Mouse (Mus musculus) c-Kit-positive CD71-positive TER-119-negative erythroid progenitor cells, embryonic 14.5 days (primary cell): ENCODE data around the gene Gm19668.
A peak's percentile ranks its signal among the peaks of the same experiment; 100 is the strongest.
"Not testable (repeated sequence)": the region's sequence is repeated elsewhere in the genome, so short reads cannot be mapped to it uniquely, and the experiment has no call there.

Source experiments
- DNase-seq: peaks from one replicate; pipeline ENCODE4 v3.0.0-alpha.2; 2013; ENCODE audit warnings: low read depth

Gm19668 gene

DNA sequence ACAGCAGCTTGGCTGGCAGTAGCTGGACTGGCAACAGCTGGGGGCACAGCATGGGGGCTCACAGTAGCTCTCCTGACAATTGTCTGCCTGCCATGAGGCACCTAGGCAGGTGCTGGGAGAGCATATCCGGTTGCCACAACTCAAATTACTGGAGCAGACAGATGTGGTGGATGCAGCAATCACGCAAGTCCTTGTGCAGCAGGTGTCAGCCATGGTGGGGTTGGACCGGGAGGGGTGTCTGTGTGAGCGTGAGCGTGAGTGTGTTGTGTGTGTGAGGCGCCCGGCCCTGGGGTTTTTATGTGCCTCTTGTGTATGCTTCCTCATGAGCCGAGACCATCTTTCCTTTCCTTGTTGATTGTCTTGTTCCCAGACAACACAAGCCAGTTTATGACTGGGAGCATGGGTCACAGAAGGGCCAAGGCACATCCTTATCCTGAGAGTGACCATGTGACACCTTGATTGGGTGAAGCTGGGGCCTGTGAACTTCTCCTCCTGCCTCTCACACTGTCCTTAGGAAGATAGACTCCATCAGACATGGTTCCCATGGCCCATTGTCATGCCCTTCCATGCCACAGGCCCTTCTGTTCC lies at the start of gene Gm19668:
TSS of gene Gm19668 (minus strand) at position 213 of the 588 bp plus-strand sequence.
- no peak for DNase-seq

DNA sequence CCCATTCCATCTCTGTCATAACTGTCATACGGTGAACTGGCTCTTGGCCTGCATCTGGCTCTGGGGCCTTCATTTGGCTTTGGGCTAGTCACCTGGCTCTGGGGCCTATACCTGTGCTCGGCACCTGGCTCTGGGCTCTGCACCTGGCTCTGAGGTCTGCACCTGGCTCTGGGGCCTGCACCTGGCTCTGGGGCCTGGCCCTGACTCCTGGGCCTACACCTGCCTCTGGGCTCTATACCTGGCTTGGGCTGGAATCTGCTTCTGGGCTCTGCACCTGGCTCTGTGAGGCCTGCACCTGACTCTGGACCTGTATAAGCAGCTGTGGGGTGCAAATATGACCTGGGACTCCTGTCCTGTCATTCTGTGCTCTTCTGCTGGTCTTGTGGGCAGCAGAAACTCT lies 48.6 kb upstream of the Gm19668 start:
- no peak for DNase-seq

DNA sequence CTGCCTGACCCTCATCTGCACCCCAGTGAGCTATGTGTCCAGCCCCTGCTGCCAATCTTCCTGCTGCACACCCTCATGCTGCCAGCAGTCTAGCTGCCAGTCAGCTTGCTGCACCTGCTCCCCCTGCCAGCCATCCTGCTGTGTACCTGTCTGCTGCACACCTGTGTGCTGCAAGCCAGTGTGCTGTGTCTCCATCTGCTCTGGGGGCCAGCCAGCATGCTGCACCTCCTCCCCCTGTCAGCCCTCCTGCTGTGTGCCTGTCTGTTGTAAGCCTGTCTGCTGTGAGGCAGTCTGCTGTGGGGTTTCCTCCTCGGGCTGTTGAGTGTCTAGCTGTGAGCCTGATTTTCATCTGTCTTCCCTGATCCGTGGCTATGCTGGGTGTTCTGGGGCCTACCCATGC lies 48.0 kb upstream of the Gm19668 start:
- DNase-seq = no peak

DNA sequence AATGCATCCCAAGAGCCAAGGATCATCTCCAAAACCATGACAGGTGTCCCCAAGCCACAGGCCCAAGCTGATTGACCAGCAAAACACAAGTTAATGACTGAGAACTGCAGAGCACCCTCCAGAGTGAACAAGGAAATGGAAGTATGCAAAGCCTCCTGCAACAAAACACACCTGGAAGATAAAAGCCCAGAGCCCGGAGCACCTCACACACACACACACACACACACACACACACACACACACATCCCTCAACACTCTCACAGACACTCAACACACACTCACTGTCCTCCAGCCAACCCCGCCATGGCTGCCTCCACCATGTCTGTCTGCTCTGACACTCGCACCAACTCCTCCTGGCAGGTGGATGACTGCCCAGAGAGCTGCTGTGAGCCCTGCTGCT lies 47.6 kb upstream of the Gm19668 start, which contains the start of gene Gm36176:
TSS of gene Gm36176 (plus strand) at position 301 of the 400 bp plus-strand sequence.
- no peak for DNase-seq

DNA sequence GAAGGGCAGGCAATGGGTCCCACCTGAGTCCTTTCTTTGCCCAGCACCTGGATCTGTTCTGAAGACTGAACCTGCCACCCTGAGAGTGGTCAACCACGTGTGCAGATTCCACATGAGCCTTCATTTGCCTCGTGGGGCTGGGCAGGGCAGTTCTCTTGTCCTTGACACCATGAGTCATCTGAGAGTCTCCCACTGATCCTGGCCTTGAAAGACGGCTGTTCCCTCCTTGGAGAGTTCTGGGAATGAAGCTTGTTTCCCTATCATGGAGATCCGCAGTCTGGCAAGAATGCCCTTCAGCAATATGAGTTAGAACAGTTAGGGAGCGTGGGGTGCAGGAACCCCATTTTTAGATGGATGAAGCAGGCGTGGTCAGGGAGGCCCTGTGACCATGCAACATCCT lies 40.1 kb upstream of the Gm19668 start:
- no peak for DNase-seq

DNA sequence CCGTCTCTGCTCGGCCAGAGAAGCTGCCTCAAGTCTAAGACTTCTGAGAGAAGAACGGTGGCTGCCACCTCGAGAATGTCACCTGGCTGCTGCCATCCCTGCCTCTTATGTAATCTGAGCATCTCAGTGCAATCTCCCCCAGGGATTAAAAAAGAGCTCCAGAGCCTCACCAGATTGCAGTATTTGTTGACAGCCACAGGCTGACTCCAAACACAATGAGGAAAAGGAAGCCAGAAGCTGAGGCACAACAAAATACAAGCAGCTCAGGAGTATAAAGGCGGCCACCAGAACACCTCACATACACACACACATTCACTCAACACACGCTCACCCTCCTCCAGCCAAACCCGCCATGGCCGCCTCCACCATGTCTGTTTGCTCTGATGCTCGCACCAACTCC lies 36.7 kb upstream of the Gm19668 start, which contains the start of gene Krtap10-10:
TSS of gene Krtap10-10 (plus strand) at position 301 of the 400 bp plus-strand sequence.
- no peak for DNase-seq

DNA sequence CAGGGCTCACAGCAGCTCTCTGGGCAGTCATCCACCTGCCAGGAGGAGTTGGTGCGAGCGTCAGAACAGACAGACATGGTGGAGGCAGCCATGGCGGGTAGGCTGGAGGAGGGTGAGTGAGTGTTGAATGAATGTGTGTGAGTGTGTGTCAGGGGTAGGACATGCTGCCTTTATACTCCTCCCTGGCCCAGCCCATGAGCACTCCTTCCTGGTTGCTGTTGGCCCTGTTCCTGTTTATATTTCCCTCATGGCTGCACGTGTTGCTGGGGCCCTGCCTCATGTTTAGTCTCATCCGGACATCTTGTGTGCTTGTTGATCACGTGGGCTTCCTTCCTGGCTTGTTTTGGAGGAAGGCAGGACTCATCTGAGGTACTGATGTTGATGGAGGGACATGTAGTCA lies 28.0 kb upstream of the Gm19668 start, which contains the start of gene Krtap10-4:
TSS of gene Krtap10-4 (minus strand) at position 145 of the 400 bp plus-strand sequence.
- DNase-seq = no peak

DNA sequence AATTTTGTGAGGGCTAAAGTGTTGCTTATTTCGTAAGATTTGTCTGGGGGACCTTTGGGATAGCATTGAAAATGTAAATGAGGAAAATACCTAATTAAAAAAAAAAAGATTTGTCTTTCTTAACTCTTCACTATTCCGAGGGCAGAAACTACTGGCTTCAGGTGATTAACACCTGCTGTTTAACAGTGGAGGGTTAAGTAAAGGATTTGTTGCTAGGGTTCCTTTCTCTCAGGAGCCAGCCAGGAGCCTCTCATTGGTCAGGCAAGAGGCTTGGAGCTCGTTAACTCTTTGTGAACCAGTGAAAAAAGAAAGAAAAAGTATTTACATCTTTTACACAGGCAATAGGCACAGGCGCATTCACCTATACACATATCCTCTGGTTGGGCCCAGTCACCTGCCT lies 20.3 kb upstream of the Gm19668 start:
- DNase-seq = no peak

DNA sequence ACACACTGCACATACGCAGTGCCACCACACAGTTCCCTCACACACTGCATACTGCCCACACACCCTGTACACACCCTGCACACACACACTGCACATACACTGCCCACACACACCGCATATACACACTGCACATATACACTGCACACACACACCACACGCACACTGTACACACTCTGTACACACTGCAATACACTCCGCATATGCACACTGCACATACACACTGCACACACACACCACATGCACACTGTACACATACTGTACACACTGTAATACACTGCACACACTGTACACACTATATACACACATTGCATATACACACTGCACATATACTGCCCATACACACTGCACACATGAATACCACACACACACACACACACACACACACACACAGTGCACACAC lies 19.6 kb upstream of the Gm19668 start:
- DNase-seq = no peak

DNA sequence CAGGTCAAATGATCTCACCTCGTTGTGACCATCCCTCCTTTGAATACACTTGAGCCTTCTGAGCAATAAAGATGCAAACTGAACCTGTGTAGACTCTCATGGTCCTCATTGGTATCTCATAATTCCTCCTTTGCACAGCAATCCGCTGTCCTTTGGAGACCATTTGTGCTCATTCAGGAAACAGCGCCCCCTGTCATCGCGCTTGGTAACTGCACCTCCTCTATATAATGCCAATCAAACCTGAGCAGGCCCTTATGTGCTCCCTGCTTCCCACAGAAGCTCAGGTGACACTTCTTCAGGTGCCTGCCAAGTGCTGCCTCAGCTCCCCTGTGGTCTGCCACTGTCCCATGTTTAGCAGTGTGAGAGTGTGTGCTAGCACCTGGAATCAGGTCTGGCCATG lies 16.6 kb upstream of the Gm19668 start:
- peak; percentile 7 for DNase-seq

DNA sequence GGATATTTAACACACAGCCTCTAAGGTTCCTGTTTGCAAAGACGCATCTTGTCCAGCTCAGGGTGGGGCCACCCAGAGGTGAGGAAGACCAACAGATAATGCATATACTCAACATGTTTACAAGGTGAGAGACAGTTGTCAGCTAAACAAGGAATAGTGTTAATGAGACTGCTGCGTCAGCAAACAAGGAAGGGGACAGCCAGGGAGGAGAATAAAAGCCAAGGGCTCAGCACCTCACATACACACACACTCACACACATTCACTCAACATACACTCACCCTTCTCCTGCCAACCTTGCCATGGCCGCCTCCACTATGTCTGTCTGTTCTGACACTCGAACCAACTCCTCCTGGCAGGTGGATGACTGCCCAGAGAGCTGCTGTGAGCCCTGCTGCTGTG lies 15.4 kb upstream of the Gm19668 start, which contains the start of gene Gm2696:
TSS of gene Gm2696 (plus strand) at position 301 of the 400 bp plus-strand sequence.
- no peak for DNase-seq

DNA sequence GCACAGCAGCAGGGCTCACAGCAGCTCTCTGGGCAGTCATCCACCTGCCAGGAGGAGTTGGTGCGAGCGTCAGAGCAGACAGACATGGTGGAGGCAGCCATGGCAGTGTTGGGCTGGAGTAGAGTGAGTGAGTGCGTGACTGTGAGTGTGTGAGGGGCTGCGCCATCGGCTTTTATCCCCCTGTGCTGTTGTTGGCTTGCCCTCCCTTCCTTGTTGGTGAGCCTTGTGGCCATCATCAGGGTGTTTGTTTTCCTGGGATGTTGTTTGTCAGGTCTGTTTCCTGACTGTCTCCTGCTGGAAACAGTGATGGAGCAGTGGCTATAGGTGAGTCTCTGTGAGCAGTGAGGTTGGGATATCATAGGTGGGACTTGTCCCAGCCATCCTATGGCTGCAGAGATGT lies 12.8 kb upstream of the Gm19668 start, which contains the start of gene Gm9507:
TSS of gene Gm9507 (minus strand) at position 101 of the 400 bp plus-strand sequence.
- DNase-seq = no peak

DNA sequence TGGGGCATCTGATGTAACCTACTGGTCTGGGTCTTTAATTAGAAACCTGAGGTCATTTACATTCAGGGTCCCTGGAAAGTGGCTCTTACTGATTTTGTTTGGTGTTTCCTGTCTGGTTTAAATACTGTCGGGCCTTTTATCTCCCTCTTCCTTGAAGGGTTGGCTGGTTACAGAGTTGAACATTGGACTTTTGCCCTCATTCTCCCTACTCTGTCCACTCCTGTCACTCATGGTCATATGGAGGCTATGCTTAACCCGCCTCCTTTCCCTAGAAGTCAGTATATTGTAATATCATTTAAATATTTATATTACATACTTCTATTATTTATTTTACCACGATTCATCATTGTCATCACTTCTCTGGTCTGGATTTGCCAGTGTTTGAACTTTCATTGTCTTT lies 5.2 kb upstream of the Gm19668 start:
- no peak for DNase-seq

DNA sequence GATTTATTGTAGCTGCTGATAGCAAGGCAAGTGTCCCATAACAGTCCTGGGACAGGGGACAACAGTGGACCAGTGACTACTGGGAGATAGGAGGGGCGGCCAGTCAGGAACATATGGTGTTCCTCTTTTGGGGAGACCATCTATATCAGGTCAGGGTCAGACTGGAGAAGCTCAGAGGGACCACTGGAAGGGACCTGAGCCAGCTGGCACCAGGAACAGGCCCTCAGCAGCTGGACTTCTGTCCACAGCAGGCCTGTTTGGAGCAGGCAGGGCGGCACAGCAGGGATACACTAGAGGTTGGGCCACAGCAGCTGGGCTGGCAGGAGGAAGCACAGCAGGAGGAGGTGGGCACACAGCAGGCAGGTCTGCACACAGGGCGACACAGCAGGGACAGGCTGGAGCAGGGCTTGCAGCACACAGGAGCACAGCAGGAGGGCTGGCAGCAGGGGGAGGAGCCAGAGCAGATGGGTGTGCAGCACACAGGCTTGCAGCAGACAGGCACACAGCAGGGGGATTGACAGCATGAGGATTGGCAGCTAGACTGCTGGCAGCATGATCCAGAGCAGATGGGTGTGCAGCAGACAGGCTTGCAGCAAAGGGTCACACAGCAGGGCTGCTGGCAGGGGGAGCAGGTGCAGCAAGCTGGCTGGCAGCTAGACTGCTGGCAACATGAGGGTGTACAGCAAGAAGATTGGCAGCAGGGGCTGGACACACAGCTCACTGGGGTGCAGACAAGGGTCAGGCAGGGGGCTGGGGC lies 591 bp downstream of the Gm19668 start:
- DNase-seq = not testable (repeated sequence)

DNA sequence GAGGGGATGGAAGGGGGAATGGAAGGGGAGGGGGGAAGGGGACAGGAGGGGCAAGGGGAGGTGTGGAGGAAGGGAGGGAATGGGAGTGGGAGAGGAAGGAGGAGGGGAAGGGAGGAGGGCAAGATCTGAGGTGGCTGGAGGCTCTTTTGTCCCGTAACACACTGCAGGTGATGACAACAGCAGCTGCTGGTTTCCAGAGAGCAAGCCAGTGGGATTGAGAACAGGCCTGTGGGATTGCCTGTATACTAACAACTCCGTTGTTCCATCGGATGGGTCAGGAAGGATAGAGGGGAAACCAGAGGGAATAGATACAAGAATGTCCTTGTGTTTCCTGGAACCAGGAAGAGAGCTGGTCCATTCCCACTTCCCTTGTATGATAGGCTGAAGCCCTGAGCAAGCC lies 1.3 kb downstream of the Gm19668 start:
- DNase-seq = no peak

DNA sequence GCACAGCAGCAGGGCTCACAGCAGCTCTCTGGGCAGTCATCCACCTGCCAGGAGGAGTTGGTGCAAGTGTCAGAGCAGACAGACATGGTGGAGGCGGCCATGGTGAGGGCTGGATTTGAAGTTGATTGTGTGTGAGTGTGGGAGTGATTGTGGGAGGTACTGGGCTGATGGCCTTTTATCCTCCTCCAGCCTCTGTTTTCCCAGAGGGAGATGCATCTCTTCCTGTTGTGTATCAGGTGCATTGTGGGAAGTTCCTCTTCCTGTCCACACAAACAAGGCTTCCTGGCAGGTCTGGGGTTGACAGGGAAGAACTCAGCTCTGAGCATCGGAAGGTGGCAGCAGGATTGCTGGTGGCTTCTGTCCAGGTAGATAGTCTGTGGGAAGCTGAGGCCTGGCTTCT lies 4.0 kb downstream of the Gm19668 start, which contains the start of gene Gm9639:
TSS of gene Gm9639 (minus strand) at position 101 of the 400 bp plus-strand sequence.
- no peak for DNase-seq

DNA sequence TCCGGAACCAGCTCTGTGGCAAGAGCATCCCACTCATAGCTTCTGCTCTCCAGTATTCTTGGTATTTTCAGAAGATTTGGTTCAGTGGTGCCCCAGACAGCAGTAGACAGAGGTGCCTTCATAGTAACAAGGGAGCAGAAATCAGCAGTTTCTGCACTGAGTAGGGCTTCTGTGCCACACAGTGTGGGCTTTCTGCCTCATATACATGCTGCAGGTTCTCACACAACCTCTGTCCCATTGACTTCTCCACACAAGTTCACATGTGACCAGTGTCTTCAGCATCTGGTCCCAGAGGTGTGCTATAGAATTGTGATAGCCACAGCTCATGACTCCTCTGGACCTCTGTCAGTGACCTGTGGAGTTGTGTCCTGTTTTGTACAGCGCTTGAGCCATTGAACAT lies 10.3 kb downstream of the Gm19668 start:
- no peak for DNase-seq

DNA sequence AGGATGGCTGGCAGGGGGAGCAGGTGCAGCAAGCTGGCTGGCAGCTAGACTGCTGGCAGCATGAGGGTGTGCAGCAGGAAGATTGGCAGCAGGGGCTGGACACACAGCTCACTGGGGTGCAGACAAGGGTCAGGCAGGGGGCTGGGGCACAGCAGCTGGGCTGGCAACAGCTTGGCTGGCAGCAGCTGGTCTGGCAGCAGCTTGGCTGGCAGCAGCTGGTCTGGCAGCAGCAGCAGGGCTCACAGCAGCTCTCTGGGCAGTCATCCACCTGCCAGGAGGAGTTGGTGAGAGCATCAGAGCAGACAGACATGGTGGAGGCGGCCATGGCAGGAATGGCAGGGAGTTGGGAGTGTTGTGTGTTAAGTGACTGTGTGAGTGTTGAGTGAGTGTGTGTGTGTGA lies 11.1 kb downstream of the Gm19668 start, which contains the start of gene Gm7137:
TSS of gene Gm7137 (minus strand) at position 325 of the 400 bp plus-strand sequence.
- DNase-seq = not testable (repeated sequence)

DNA sequence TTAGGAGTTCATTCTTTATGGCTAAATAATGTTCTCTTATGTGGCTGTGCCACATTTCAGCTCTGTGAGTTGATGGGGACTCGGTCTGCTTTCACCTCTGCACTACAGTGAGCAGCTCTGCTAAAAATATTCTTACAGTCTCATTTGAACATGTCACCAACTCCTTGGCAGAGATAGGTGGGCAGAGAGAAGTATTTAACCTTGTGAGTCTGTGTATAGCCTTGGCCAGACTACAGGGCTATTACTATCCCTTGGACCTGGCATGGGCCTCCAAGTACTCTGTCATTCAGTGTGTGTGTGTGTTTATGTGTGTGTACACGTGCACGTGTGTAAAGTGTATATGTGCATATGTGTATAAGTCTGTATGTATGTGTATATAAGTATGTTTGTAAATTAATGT lies 15.5 kb downstream of the Gm19668 start:
- not testable (repeated sequence) for DNase-seq

DNA sequence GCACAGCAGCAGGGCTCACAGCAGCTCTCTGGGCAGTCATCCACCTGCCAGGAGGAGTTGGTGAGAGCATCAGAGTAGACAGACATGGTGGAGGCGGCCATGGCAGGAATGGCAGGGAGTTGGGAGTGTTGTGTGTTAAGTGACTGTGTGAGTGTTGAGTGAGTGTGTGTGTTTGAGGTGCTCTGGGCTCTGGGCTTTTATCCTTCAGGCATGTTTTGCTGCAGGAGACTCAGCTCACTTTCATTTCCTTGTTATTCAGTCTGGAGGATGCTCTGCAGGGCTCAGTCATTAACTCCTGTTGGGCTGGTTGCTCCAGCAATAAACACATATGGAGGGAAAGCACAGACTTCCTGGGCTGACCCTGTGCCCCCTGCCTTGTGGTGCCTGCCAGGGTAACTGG lies 16.5 kb downstream of the Gm19668 start, which contains the start of gene Gm3250:
TSS of gene Gm3250 (minus strand) at position 101 of the 400 bp plus-strand sequence.
- not testable (repeated sequence) for DNase-seq

DNA sequence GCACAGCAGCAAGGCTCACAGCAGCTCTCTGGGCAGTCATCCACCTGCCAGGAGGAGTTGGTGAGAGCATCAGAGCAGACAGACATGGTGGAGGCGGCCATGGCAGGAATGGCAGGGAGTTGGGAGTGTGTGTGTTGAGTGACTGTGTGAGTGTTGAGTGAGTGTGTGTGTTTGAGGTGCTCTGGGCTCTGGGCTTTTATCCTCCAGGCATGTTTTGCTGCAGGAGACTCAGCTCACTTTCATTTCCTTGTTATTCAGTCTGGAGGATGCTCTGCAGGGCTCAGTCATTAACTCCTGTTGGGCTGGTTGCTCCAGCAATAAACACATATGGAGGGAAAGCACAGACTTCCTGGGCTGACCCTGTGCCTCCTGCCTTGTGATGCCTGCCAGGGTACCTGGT lies 22.1 kb downstream of the Gm19668 start, which contains the start of gene Gm7138:
TSS of gene Gm7138 (minus strand) at position 101 of the 400 bp plus-strand sequence.
- not testable (repeated sequence) for DNase-seq

DNA sequence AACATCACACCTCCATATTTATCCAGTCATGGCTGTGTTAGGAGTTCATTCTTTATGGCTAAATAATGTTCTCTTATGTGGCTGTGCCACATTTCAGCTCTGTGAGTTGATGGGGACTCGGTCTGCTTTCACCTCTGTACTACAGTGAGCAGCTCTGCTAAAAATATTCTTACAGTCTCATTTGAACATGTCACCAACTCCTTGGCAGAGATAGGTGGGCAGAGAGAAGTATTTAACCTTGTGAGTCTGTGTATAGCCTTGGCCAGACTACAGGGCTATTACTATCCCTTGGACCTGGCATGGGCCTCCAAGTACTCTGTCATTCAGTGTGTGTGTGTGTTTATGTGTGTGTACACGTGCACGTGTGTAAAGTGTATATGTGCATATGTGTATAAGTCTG lies 26.8 kb downstream of the Gm19668 start:
- DNase-seq = not testable (repeated sequence)

DNA sequence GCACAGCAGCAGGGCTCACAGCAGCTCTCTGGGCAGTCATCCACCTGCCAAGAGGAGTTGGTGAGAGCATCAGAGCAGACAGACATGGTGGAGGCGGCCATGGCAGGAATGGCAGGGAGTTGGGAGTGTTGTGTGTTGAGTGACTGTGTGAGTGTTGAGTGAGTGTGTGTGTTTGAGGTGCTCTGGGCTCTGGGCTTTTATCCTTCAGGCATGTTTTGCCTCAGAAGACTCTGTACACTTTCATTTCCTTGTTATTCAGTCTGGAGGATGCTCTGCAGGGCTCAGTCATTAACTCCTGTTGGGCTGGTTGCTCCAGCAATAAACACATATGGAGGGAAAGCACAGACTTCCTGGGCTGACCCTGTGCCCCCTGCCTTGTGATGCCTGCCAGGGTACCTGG lies 27.7 kb downstream of the Gm19668 start, which contains the start of gene Gm3238:
TSS of gene Gm3238 (minus strand) at position 101 of the 400 bp plus-strand sequence.
- not testable (repeated sequence) for DNase-seq
